Mouse (Mus musculus): Measurements from ENCODE around the gene Mfap3l. TPM values are rescaled to one million over a fixed set of nuclear protein-coding genes. Genes with fewer than 3 reads are reported as not detected.
A peak's percentile ranks its signal among the peaks of the same experiment; 100 is the strongest.

The Mfap3l gene
- polyA plus RNA-seq, 1 experiment from 2014 or later: 4.0 TPM

- DNase-seq (ENCODE audit: low spot score) (peak; percentile 31), ATAC-seq (peak; percentile 1; the same call in 1 of the 2 replicates)
- H3K27me3 ChIP-seq (replicated peaks; ENCODE audit: insufficient read depth, low read length): no peaks in the 10 kb centered on the region
- peak overlapping the region; percentile 60 for H3K4me3 ChIP-seq (ENCODE audit: low read depth, low read length)
- TF ChIP-seq CTCF (IDR thresholded peaks at IDR 0.05): peak; percentile 44
- TF ChIP-seq EP300 (IDR thresholded peaks at IDR 0.05): no peak
- no peaks in the 10 kb centered on the region for H3K9me3 ChIP-seq (ENCODE audit: low read length)
- peak overlapping the region; percentile 71 for H3K27ac ChIP-seq (ENCODE audit: low read length)
- H3K4me1 ChIP-seq (ENCODE audit: insufficient read depth, low read depth, low read length): 0 out of 2 replicates have a peak, but pooled peaks cover 3% of the 10 kb centered on the region
- peak overlapping the region; percentile 93 for H3K4me2 ChIP-seq (replicated peaks; ENCODE audit: low read depth, low read length)
- H3K9ac ChIP-seq (replicated peaks; ENCODE audit: low read depth): 0 out of 2 replicates have a peak overlapping the region, but pooled peaks have one; percentile 29
- H3K36me3 ChIP-seq (ENCODE audit: insufficient read depth, low read length): no peaks in the 10 kb centered on the region
- WGBS: under 1% methylated on average over 56 of the region's 56 CpGs
These were observed 467 bp downstream of the Mfap3l start for GRCm38 (mm10) chr8:60632933-60633655.

- Histone ChIP-seq H3K9me3 (ENCODE audit: low read length) (no peaks in the 10 kb centered on the region), H3K27ac (ENCODE audit: low read length) (no peak overlapping the region), H3K27me3 (replicated peaks; ENCODE audit: insufficient read depth, low read length) (no peaks in the 10 kb centered on the region), H3K4me1 (ENCODE audit: insufficient read depth, low read depth, low read length) (0 out of 2 replicates have a peak, but pooled peaks cover 3% of the 10 kb centered on the region), H3K4me3 (ENCODE audit: low read depth, low read length) (no peak overlapping the region), H3K36me3 (ENCODE audit: insufficient read depth, low read length) (no peaks in the 10 kb centered on the region), H3K9ac (replicated peaks; ENCODE audit: low read depth) (no peak overlapping the region), H3K4me2 (replicated peaks; ENCODE audit: low read depth, low read length) (no peak overlapping the region)
- DNase-seq (ENCODE audit: low spot score) (no peak), ATAC-seq (no peak)
- TF ChIP-seq EP300 (IDR thresholded peaks at IDR 0.05): no peak
- no peak for TF ChIP-seq CTCF (IDR thresholded peaks at IDR 0.05)
- 93% methylated on average over 2 of the region's 2 CpGs for WGBS
These were observed 2.3 kb downstream of the Mfap3l start for GRCm38 (mm10) chr8:60634921-60635320.

GRCm38 (mm10) chr8:60635846-60636245 lies 3.2 kb downstream of the Mfap3l start:
- Histone ChIP-seq H3K9me3 (ENCODE audit: low read length) (no peaks in the 10 kb centered on the region), H3K36me3 (ENCODE audit: insufficient read depth, low read length) (no peaks in the 10 kb centered on the region), H3K4me1 (ENCODE audit: insufficient read depth, low read depth, low read length) (0 out of 2 replicates have a peak, but pooled peaks cover 3% of the 10 kb centered on the region), H3K27me3 (replicated peaks; ENCODE audit: insufficient read depth, low read length) (no peaks in the 10 kb centered on the region), H3K9ac (replicated peaks; ENCODE audit: low read depth) (no peak overlapping the region), H3K27ac (ENCODE audit: low read length) (no peak overlapping the region), H3K4me3 (ENCODE audit: low read depth, low read length) (no peak overlapping the region), H3K4me2 (replicated peaks; ENCODE audit: low read depth, low read length) (no peak overlapping the region)
- no peak for ATAC-seq
- no peak for DNase-seq (ENCODE audit: low spot score)
- TF ChIP-seq EP300 (IDR thresholded peaks at IDR 0.05) (no peak), CTCF (IDR thresholded peaks at IDR 0.05) (no peak)

- no peak overlapping the region for H3K4me2 ChIP-seq (replicated peaks; ENCODE audit: low read depth, low read length)
- no peak overlapping the region for H3K4me3 ChIP-seq (ENCODE audit: low read depth, low read length)
- H3K4me1 ChIP-seq (ENCODE audit: insufficient read depth, low read depth, low read length): no peaks in the 10 kb centered on the region
- 84% methylated on average over 17 of the region's 17 CpGs for WGBS
- H3K9me3 ChIP-seq (ENCODE audit: low read length): no peaks in the 10 kb centered on the region
- H3K9ac ChIP-seq (replicated peaks; ENCODE audit: low read depth): no peak overlapping the region
- no peak for DNase-seq (ENCODE audit: low spot score)
- H3K36me3 ChIP-seq (ENCODE audit: insufficient read depth, low read length): no peaks in the 10 kb centered on the region
- no peak overlapping the region for H3K27ac ChIP-seq (ENCODE audit: low read length)
- H3K27me3 ChIP-seq (replicated peaks; ENCODE audit: insufficient read depth, low read length): no peaks in the 10 kb centered on the region
- TF ChIP-seq CTCF (IDR thresholded peaks at IDR 0.05): no peak
- TF ChIP-seq EP300 (IDR thresholded peaks at IDR 0.05): no peak
- ATAC-seq: no peak
These were observed 7.4 kb downstream of the Mfap3l start for GRCm38 (mm10) chr8:60640046-60640445.

- Histone ChIP-seq H3K4me2 (replicated peaks; ENCODE audit: low read depth, low read length) (no peak overlapping the region), H3K36me3 (ENCODE audit: insufficient read depth, low read length) (no peaks in the 10 kb centered on the region), H3K4me1 (ENCODE audit: insufficient read depth, low read depth, low read length) (no peaks in the 10 kb centered on the region), H3K9me3 (ENCODE audit: low read length) (no peaks in the 10 kb centered on the region), H3K27ac (ENCODE audit: low read length) (peak overlapping the region; percentile 29; the same call in 1 of the 2 replicates), H3K27me3 (replicated peaks; ENCODE audit: insufficient read depth, low read length) (no peaks in the 10 kb centered on the region), H3K4me3 (ENCODE audit: low read depth, low read length) (no peak overlapping the region), H3K9ac (replicated peaks; ENCODE audit: low read depth) (no peak overlapping the region)
- ATAC-seq: peak; percentile 93
- WGBS: 45% methylated on average over 6 of the region's 6 CpGs
- TF ChIP-seq CTCF (IDR thresholded peaks at IDR 0.05): no peak
- TF ChIP-seq EP300 (IDR thresholded peaks at IDR 0.05): peak; percentile 89
- DNase-seq (ENCODE audit: low spot score): peak; percentile 89
These were observed 10.9 kb downstream of the Mfap3l start for GRCm38 (mm10) chr8:60643416-60644020.

GRCm38 (mm10) chr8:60645164-60645563 lies 12.5 kb downstream of the Mfap3l start:
- WGBS: 80% methylated on average over 4 of the region's 4 CpGs
- H3K9ac ChIP-seq (replicated peaks; ENCODE audit: low read depth): no peak overlapping the region
- no peaks in the 10 kb centered on the region for H3K4me1 ChIP-seq (ENCODE audit: insufficient read depth, low read depth, low read length)
- no peaks in the 10 kb centered on the region for H3K36me3 ChIP-seq (ENCODE audit: insufficient read depth, low read length)
- H3K27ac ChIP-seq (ENCODE audit: low read length): no peak overlapping the region; the same call in 1 of the 2 replicates
- H3K9me3 ChIP-seq (ENCODE audit: low read length): no peaks in the 10 kb centered on the region
- H3K27me3 ChIP-seq (replicated peaks; ENCODE audit: insufficient read depth, low read length): no peaks in the 10 kb centered on the region
- ATAC-seq (no peak), DNase-seq (ENCODE audit: low spot score) (no peak)
- no peak overlapping the region for H3K4me3 ChIP-seq (ENCODE audit: low read depth, low read length)
- no peak overlapping the region for H3K4me2 ChIP-seq (replicated peaks; ENCODE audit: low read depth, low read length)
- no peak for TF ChIP-seq CTCF (IDR thresholded peaks at IDR 0.05)
